Mouse (Mus musculus) forebrain, embryonic 12.5 days (tissue): ENCODE measurements around the gene Ptp4a2. TPM values are rescaled to one million over a fixed set of nuclear protein-coding genes. Genes with fewer than 3 reads are reported as not detected.
"Not testable (repeated sequence)": the region's sequence is repeated elsewhere in the genome, so short reads cannot be mapped to it uniquely, and the experiment has no call there.

ENCODE experiments used
- ATAC-seq: fragments of 200-750 bp; cut with Nextera tagmentation; 2 replicates; pipeline ENCODE4 v1.8.0; 2017; ENCODE audit warnings: moderate TSS enrichment; ENCODE audit not compliant: low FRiP score
- H3K27ac ChIP-seq: fragments of 300-500 bp; sonication (generic); 2 replicates; pipeline ENCODE4 v1.5.1; 2016; ENCODE audit warnings: mild to moderate bottlenecking
- H3K27me3 ChIP-seq: fragments of 300-500 bp; sonication (generic); 2 replicates; pipeline ENCODE4 v1.6.1; 2016; ENCODE audit warnings: mild to moderate bottlenecking
- H3K36me3 ChIP-seq: fragments of 300-500 bp; sonication (generic); replicated peaks from 2 replicates; pipeline ENCODE4 v1.6.1; 2016; ENCODE audit warnings: mild to moderate bottlenecking
- H3K4me1 ChIP-seq: fragments of 300-500 bp; sonication (generic); 2 replicates; pipeline ENCODE4 v1.6.1; 2016
- H3K4me2 ChIP-seq: fragments of 300-500 bp; sonication (generic); 2 replicates; pipeline ENCODE4 v1.6.1; 2016; ENCODE audit warnings: mild to moderate bottlenecking, moderate library complexity
- H3K4me3 ChIP-seq: fragments of 300-500 bp; sonication (generic); replicated peaks from 2 replicates; pipeline ENCODE4 v1.5.1; 2016; ENCODE audit warnings: mild to moderate bottlenecking
- H3K9ac ChIP-seq: fragments of 300-500 bp; sonication (generic); 2 replicates; pipeline ENCODE4 v1.6.1; 2016; ENCODE audit warnings: mild to moderate bottlenecking
- H3K9me3 ChIP-seq: fragments of 300-500 bp; sonication (generic); 2 replicates; pipeline ENCODE4 v1.6.1; 2016
- WGBS: fragments of 180-500 bp; shearing (Covaris S2); methylation state at CpG from one replicate; pipeline ENCODE4 v1.1.7; 2016; 5-methylcytosine and 5-hydroxymethylcytosine counted together
- microRNA-seq: library from miRNA; unstranded; fragments of <30 nt; microRNA quantifications from one replicate; pipeline ENCODE4, GENCODE M21; 2017
- polyA plus RNA-seq: library from polyadenylated mRNA; unstranded; fragments of >200 nt; fragmentation: Nextera tagmentation; extraction: Ambion mirVana; gene quantifications from 2 replicates; pipeline ENCODE4 v1.2.1, GENCODE M21; 2016

The Ptp4a2 gene
- polyA plus RNA-seq, 1 experiment from 2014 or later, result 375 TPM

DNA sequence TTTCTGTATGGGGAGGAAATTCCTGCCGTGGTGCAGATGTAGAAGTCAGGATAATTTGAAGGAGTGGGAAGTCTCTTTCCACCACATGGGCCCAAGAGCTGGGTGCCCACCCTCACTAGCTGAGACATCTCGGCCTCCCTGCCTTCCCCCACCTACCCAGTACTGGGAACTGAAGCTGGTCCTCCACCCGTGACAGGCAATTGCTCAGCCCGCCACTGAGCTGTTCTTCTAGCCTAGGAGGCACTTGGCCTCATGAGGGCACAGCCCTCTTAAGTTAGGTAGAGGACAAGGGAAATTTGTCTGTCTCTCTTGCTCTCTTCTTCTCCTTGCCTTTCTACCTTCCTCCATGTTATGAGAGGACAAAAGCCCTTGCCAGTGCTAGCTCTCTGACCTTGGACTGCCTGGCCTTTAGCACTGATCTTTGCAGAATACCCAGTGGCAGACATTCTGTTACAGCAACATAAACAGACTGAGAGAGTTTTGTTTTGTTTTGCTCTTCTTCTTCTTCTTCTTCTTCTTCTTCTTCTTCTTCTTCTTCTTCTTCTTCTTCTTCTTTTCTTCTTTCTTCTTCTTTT, 68.3 kb downstream of the Ptp4a2 start:
- no peaks in the 10 kb centered on the region for H3K36me3 ChIP-seq
- 0 out of 2 replicates have a peak, but pooled peaks cover 6% of the 10 kb centered on the region for H3K27me3 ChIP-seq
- H3K4me2 ChIP-seq, result no peak overlapping the region
- H3K9ac ChIP-seq, result no peak overlapping the region
- no peaks in the 10 kb centered on the region for H3K9me3 ChIP-seq
- H3K4me3 ChIP-seq, result no peak overlapping the region
- WGBS, result 71% methylated on average over 4 of the region's 4 CpGs
- ATAC-seq, result no peak
- peaks cover 35% of the 10 kb centered on the region for H3K4me1 ChIP-seq
- no peak overlapping the region for H3K27ac ChIP-seq

DNA sequence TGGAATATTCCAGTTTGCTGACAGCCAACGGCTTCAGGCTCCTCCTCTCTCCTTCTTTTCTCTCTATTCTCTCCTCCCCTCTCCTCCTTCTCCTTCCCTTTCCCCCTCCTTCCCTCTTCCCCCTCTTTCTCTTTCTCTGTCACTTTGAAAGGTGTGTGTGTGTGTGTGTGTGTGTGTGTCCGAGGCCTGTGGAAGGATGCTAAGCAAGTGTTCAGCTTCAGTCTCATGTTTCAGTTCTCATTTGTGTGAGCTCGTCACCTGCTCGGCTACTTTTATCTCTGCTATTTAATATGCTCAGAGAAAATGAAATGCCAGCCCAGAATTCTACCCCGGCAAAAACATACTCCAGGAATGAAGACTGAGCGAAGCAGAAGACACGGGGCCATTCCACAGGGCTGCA, 69.6 kb downstream of the Ptp4a2 start:
- Histone ChIP-seq H3K27me3 (0 out of 2 replicates have a peak, but pooled peaks cover 6% of the 10 kb centered on the region), H3K36me3 (no peaks in the 10 kb centered on the region), H3K4me1 (peaks cover 39% of the 10 kb centered on the region), H3K27ac (no peak overlapping the region), H3K4me2 (no peak overlapping the region), H3K4me3 (no peak overlapping the region), H3K9ac (no peak overlapping the region), H3K9me3 (no peaks in the 10 kb centered on the region)
- no peak for ATAC-seq
- WGBS, result 84% methylated on average over 7 of the region's 7 CpGs

GRCm38 (mm10) chr4:129881661-129882060, 70.6 kb downstream of the Ptp4a2 start:
- peaks cover 38% of the 10 kb centered on the region for H3K4me1 ChIP-seq
- ATAC-seq, result no peak

DNA sequence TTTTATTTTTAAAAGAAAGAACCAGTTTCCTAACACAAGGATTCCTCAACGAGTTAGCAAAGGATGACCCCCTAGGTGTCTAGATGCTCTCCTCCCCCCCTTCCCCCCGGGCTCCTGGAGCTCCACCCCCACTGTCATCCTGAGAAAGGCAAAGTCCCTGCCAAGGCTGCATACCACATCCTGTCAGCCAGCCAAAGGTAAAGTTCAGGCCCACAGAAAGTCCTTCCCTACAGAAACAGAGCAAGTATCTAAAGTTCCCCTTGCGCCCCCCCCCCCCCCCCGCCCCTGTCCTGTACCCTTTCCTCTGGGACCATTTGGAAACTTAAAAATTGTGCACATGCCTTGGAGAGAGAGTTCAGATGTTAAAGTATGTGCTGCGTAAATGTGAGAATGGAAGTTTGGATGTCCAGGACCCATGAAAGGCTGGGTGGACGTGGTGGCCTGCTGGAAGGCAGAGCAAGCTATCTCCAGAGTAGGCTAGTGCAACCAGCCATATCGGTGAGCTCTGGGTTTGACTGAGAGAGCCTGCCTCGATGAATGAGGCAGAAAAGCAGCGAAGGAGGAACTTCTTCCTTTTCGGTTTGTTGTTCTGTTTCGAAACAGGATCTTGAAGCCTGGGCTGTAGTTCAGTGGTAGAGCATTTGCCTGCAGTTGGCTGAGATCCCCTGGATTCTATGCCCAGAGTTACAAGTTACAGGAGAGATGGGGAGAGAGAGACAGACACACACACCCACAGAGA, 71.7 kb downstream of the Ptp4a2 start:
- H3K4me3 ChIP-seq, result no peak overlapping the region
- 0 out of 2 replicates have a peak, but pooled peaks cover 6% of the 10 kb centered on the region for H3K27me3 ChIP-seq
- H3K9me3 ChIP-seq, result no peaks in the 10 kb centered on the region
- WGBS, result 40% methylated on average over 11 of the region's 11 CpGs
- H3K9ac ChIP-seq, result no peak overlapping the region
- ATAC-seq, result no peak
- no peak overlapping the region for H3K27ac ChIP-seq
- peaks cover 27% of the 10 kb centered on the region for H3K4me1 ChIP-seq
- no peak overlapping the region for H3K4me2 ChIP-seq
- H3K36me3 ChIP-seq, result no peaks in the 10 kb centered on the region

More at GRCm38 (mm10) chr4:129881661-129882060, 70.6 kb downstream of the Ptp4a2 start:
- Histone ChIP-seq H3K36me3 (no peaks in the 10 kb centered on the region), H3K9ac (no peak overlapping the region), H3K9me3 (no peaks in the 10 kb centered on the region), H3K27ac (no peak overlapping the region), H3K4me3 (no peak overlapping the region), H3K4me2 (no peak overlapping the region), H3K27me3 (0 out of 2 replicates have a peak, but pooled peaks cover 6% of the 10 kb centered on the region)
- 33% methylated on average over 3 of the region's 3 CpGs for WGBS

- H3K27me3 ChIP-seq, result 0 out of 2 replicates have a peak, but pooled peaks cover 6% of the 10 kb centered on the region
- no peak overlapping the region for H3K27ac ChIP-seq
- H3K9me3 ChIP-seq, result no peaks in the 10 kb centered on the region
- no peaks in the 10 kb centered on the region for H3K36me3 ChIP-seq
- H3K4me3 ChIP-seq, result no peak overlapping the region
- WGBS, result 59% methylated on average over 12 of the region's 12 CpGs
- no peak overlapping the region for H3K9ac ChIP-seq
- H3K4me1 ChIP-seq, result peaks cover 23% of the 10 kb centered on the region
- 0 out of 2 replicates have a peak, but pooled peaks have one; percentile 61 for ATAC-seq
- H3K4me2 ChIP-seq, result no peak overlapping the region
Observed at GRCm38 (mm10) chr4:129884041-129884930, 73.3 kb downstream of the Ptp4a2 start.

GRCm38 (mm10) chr4:129889661-129890060, 78.6 kb downstream of the Ptp4a2 start:
- Histone ChIP-seq H3K27me3 (no peaks in the 10 kb centered on the region), H3K9me3 (no peaks in the 10 kb centered on the region), H3K4me1 (no peaks in the 10 kb centered on the region), H3K27ac (no peak overlapping the region), H3K9ac (no peak overlapping the region), H3K4me3 (no peak overlapping the region), H3K36me3 (no peaks in the 10 kb centered on the region), H3K4me2 (no peak overlapping the region)
- 77% methylated on average over 10 of the region's 10 CpGs for WGBS
- ATAC-seq, result no peak

DNA sequence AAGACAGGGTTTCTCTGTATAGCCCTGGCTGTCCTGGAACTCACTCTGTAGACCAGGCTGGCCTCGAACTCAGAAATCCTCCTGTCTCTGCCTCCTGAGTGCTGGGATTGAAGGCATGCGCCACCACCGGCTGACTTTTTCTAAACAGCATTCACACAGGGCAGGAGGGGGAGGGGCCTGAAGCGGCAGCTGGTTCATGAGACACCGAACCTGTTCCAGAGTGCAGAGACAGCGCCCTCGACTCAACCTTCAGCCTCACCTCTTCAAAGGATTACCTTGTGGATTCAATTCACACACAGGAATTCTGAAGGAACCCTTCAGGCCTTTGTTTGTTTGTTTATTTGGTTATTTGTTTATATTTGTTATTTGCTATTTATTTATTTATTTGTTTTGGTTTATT, 79.1 kb downstream of the Ptp4a2 start:
- H3K27ac ChIP-seq, result no peak overlapping the region
- no peaks in the 10 kb centered on the region for H3K4me1 ChIP-seq
- H3K27me3 ChIP-seq, result no peaks in the 10 kb centered on the region
- no peaks in the 10 kb centered on the region for H3K36me3 ChIP-seq
- no peaks in the 10 kb centered on the region for H3K9me3 ChIP-seq
- 88% methylated on average over 7 of the region's 7 CpGs for WGBS
- no peak overlapping the region for H3K4me2 ChIP-seq
- H3K4me3 ChIP-seq, result no peak overlapping the region
- no peak overlapping the region for H3K9ac ChIP-seq
- ATAC-seq, result no peak

DNA sequence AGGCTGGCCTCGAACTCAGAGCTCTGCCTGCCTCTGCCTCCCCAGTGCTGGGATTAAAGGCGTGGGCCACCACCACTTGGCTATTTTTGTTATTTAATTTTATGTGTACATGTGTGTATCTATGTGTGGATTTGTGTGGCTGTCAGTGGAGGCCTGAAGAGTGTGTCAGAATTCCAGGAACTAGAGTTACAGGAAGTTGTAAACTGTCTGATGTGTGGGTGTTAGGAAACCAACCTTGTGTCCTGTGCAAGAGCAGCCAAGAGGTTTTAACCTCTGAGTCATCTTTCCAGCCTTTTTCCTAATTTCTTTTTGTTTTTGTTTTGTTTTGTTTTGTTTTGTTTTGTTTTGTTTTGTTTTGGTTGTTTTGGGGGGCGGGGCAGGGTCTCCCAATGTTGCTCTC, 83.8 kb downstream of the Ptp4a2 start:
- Histone ChIP-seq H3K27me3 (no peaks in the 10 kb centered on the region), H3K9me3 (no peaks in the 10 kb centered on the region), H3K36me3 (no peaks in the 10 kb centered on the region), H3K4me2 (no peak overlapping the region), H3K9ac (no peak overlapping the region), H3K4me1 (no peaks in the 10 kb centered on the region), H3K27ac (no peak overlapping the region), H3K4me3 (no peak overlapping the region)
- 88% methylated on average over 3 of the region's 3 CpGs for WGBS
- ATAC-seq, result no peak

GRCm38 (mm10) chr4:129898815-129899214, 87.8 kb downstream of the Ptp4a2 start:
- ATAC-seq, result not testable (repeated sequence)

More at GRCm38 (mm10) chr4:129898815-129899214, 87.8 kb downstream of the Ptp4a2 start:
- H3K4me1 ChIP-seq, H3K36me3 ChIP-seq, H3K9ac ChIP-seq, H3K27me3 ChIP-seq, H3K27ac ChIP-seq, H3K4me2 ChIP-seq, H3K9me3 ChIP-seq, H3K4me3 ChIP-seq: not testable (repeated sequence)
- WGBS, result 97% methylated on average over 18 of the region's 18 CpGs

Small RNA genes within 50 kb of the gene (microRNA-seq; reads per million reads assigned to microRNA genes)
- gene Gm28017, result not detected

Other genes with a start within 250 kb of the Ptp4a2 start
- gene Lck, start 237.6 kb upstream of the Ptp4a2 start, polyA plus RNA-seq, result 9.0 and 9.3 TPM in 2 replicates
- gene Fam167b, start 232.7 kb upstream of the Ptp4a2 start, polyA plus RNA-seq, result 0.37 and 0.92 TPM in 2 replicates
- 204 and 212 TPM in 2 replicates for gene Eif3i, start 210.6 kb upstream of the Ptp4a2 start, polyA plus RNA-seq
- 161 and 163 TPM in 2 replicates for gene Tmem234, start 210.6 kb upstream of the Ptp4a2 start, polyA plus RNA-seq
- 2.6 and 2.9 TPM in 2 replicates for gene Dcdc2b, start 197.0 kb upstream of the Ptp4a2 start, polyA plus RNA-seq
- 26.5 and 27.4 TPM in 2 replicates for gene Iqcc, start 192.1 kb upstream of the Ptp4a2 start, polyA plus RNA-seq
- gene Ccdc28b, start 187.3 kb upstream of the Ptp4a2 start, polyA plus RNA-seq, result 75.4 and 79.2 TPM in 2 replicates
- 97.1 and 111 TPM in 2 replicates for gene Txlna, start 170.2 kb upstream of the Ptp4a2 start, polyA plus RNA-seq
- gene Kpna6, start 138.5 kb upstream of the Ptp4a2 start, polyA plus RNA-seq, result 13.6 and 14.9 TPM in 2 replicates
- gene Tmem39b, start 114.4 kb upstream of the Ptp4a2 start, polyA plus RNA-seq, result 18.5 and 21.9 TPM in 2 replicates
- gene Khdrbs1, start 68.9 kb upstream of the Ptp4a2 start, polyA plus RNA-seq, result 229 and 231 TPM in 2 replicates
- 0.06 TPM in 1 of 2 replicates, not detected in the other for gene Spocd1, start 118.0 kb downstream of the Ptp4a2 start, polyA plus RNA-seq
- gene Adgrb2, start 173.7 kb downstream of the Ptp4a2 start, polyA plus RNA-seq, result 5.6 and 7.3 TPM in 2 replicates
- gene Col16a1, start 236.6 kb downstream of the Ptp4a2 start, polyA plus RNA-seq, result 10.8 and 14.8 TPM in 2 replicates